Mouse (Mus musculus): ENCODE measurements around the gene Hoxa2. TPM values are rescaled to one million over a fixed set of nuclear protein-coding genes. Genes with fewer than 3 reads are reported as not detected.

Gene Hoxa2
- total and polyA plus RNA-seq, 3 experiments, result not detected

- Histone ChIP-seq H3K9me3 (replicated peaks) (no peaks in the 10 kb centered on the region), H3K36me3 (replicated peaks) (no peaks in the 10 kb centered on the region), H3K4me3 (ENCODE audit: low read depth, low read length) (no peak overlapping the region), H3K4me1 (ENCODE audit: insufficient read depth, low read depth, low read length) (no peaks in the 10 kb centered on the region), H3K27me3 (ENCODE audit: insufficient read depth, low read length) (peaks cover 43% of the 10 kb centered on the region)
- ATAC-seq (ENCODE audit: extremely low read depth, insufficient number of reproducible peaks, low FRiP score, poor library complexity, severe bottlenecking) (no peak), DNase-seq (ENCODE audit: low spot score) (no peak)
- no peak for TF ChIP-seq POLR2AphosphoS5 (IDR thresholded peaks at IDR 0.05; ENCODE audit: insufficient replicate concordance, low read depth, low read length)
- no peak for TF ChIP-seq GATA1 (IDR thresholded peaks at IDR 0.05; ENCODE audit: borderline replicate concordance, low read length)
These were observed 3.9 kb downstream of the Hoxa2 start for GRCm38 (mm10) chr6:52160511-52161335.

DNA sequence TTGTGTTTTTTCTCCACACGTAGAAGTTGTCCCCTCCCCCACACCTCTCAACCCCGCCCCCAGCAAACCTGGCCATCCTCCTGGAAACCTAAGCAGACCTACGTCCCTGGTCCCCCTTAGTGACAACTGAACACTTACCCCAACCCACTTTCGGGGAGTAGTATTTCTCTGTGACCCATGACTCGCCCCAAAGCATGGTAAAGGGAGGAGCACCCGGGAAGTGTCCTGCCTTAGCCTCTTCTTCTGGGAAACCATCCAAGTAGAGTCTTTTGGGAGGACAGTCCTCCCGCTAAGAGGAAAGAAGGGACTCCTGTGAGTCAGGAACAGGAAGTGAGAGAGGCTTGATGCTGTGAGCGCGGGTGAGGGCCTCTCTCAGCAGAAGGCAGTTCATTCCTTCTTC lies 4.7 kb downstream of the Hoxa2 start:
- H3K36me3 ChIP-seq (replicated peaks), result no peaks in the 10 kb centered on the region
- no peaks in the 10 kb centered on the region for H3K4me1 ChIP-seq (ENCODE audit: insufficient read depth, low read depth, low read length)
- DNase-seq (ENCODE audit: low spot score) (no peak), ATAC-seq (ENCODE audit: extremely low read depth, insufficient number of reproducible peaks, low FRiP score, poor library complexity, severe bottlenecking) (no peak)
- no peak overlapping the region for H3K4me3 ChIP-seq (ENCODE audit: low read depth, low read length)
- H3K9me3 ChIP-seq (replicated peaks), result no peaks in the 10 kb centered on the region
- TF ChIP-seq GATA2 (IDR thresholded peaks at IDR 0.05; ENCODE audit: borderline replicate concordance, low read depth, low read length), result no peak
- H3K27me3 ChIP-seq (ENCODE audit: insufficient read depth, low read length), result peaks cover 36% of the 10 kb centered on the region

- H3K36me3 ChIP-seq (replicated peaks), result no peaks in the 10 kb centered on the region
- no peak overlapping the region for H3K4me3 ChIP-seq (ENCODE audit: low read depth, low read length)
- TF ChIP-seq CTCF (IDR thresholded peaks at IDR 0.05; ENCODE audit: low read depth, low read length) (no peak), GATA1 (IDR thresholded peaks at IDR 0.05; ENCODE audit: borderline replicate concordance, low read length) (no peak), TAL1 (conservative IDR thresholded peaks at IDR 0.05; ENCODE audit: low read depth, low read length) (no peak), GATA2 (IDR thresholded peaks at IDR 0.05; ENCODE audit: borderline replicate concordance, low read depth, low read length) (no peak), POLR2AphosphoS5 (IDR thresholded peaks at IDR 0.05; ENCODE audit: insufficient replicate concordance, low read depth, low read length) (no peak)
- ATAC-seq (ENCODE audit: extremely low read depth, insufficient number of reproducible peaks, low FRiP score, poor library complexity, severe bottlenecking) (no peak), DNase-seq (ENCODE audit: low spot score) (no peak)
- no peaks in the 10 kb centered on the region for H3K9me3 ChIP-seq (replicated peaks)
- H3K4me1 ChIP-seq (ENCODE audit: insufficient read depth, low read depth, low read length), result no peaks in the 10 kb centered on the region
- H3K27me3 ChIP-seq (ENCODE audit: insufficient read depth, low read length), result peaks cover 31% of the 10 kb centered on the region
These were observed 5.4 kb downstream of the Hoxa2 start for GRCm38 (mm10) chr6:52159164-52159761.

DNA sequence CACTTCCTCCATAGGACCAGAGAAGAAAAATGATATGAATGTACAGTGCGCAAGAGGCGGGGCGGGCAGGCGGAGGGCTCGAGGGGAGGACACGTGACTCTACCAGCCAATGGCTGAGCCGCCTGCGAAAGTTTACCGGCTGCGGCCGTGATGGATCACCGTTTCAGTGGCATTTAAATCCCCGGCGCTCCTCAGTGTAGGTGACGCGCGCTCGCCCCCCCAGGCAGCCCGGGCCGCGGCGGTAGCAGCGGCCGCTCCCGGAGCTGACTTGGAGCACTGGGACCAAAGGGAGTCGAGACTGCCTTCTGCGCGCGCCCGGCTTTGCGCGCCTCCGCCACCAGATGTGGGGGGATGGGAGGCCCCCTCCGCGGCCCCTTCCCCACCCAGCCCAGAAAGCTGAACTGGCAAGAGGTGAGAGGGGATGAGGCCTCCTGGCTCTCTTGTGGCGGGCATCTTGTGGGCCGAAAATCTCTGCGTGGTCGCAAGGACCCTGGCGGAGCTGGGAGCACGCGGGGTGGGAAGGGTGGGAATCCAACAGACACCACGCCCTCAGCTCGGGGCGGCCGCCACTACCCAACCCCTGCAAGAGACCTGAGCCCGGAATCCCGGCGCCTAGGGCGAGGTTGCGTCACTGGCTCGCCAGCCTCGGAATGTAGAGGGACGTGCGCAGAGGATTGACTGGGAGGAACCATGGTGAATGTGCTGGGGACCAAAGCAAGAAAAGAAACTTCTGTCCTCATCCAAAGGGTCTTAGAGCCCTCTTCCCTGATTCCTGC lies 6.2 kb downstream of the Hoxa2 start, which contains the start of gene Hoxa1:
Gene Hoxa1, minus strand, starts transcription at position 42 of the 776 bp plus-strand sequence.
- Histone ChIP-seq H3K9me3 (replicated peaks) (no peaks in the 10 kb centered on the region), H3K36me3 (replicated peaks) (no peaks in the 10 kb centered on the region), H3K27me3 (ENCODE audit: insufficient read depth, low read length) (peaks cover 23% of the 10 kb centered on the region), H3K4me3 (ENCODE audit: low read depth, low read length) (no peak within 1 kb of the TSS), H3K4me1 (ENCODE audit: insufficient read depth, low read depth, low read length) (no peaks in the 10 kb centered on the region)
- TF ChIP-seq TAL1 (conservative IDR thresholded peaks at IDR 0.05; ENCODE audit: low read depth, low read length) (no peak), GATA2 (IDR thresholded peaks at IDR 0.05; ENCODE audit: borderline replicate concordance, low read depth, low read length) (no peak), GATA1 (IDR thresholded peaks at IDR 0.05; ENCODE audit: borderline replicate concordance, low read length) (no peak), CTCF (IDR thresholded peaks at IDR 0.05; ENCODE audit: low read depth, low read length) (no peak), POLR2AphosphoS5 (IDR thresholded peaks at IDR 0.05; ENCODE audit: insufficient replicate concordance, low read depth, low read length) (no peak)
- DNase-seq (ENCODE audit: low spot score) (no peak), ATAC-seq (ENCODE audit: extremely low read depth, insufficient number of reproducible peaks, low FRiP score, poor library complexity, severe bottlenecking) (no peak)

GRCm38 (mm10) chr6:52157466-52158275 lies 7.0 kb downstream of the Hoxa2 start:
- H3K9me3 ChIP-seq (replicated peaks), result no peaks in the 10 kb centered on the region
- H3K4me1 ChIP-seq (ENCODE audit: insufficient read depth, low read depth, low read length), result no peaks in the 10 kb centered on the region
- no peak overlapping the region for H3K4me3 ChIP-seq (ENCODE audit: low read depth, low read length)
- no peak for ATAC-seq (ENCODE audit: extremely low read depth, insufficient number of reproducible peaks, low FRiP score, poor library complexity, severe bottlenecking)
- H3K36me3 ChIP-seq (replicated peaks), result no peaks in the 10 kb centered on the region
- no peak for TF ChIP-seq CTCF (IDR thresholded peaks at IDR 0.05; ENCODE audit: low read depth, low read length)
- TF ChIP-seq GATA1 (IDR thresholded peaks at IDR 0.05; ENCODE audit: borderline replicate concordance, low read length), result no peak
- no peak for TF ChIP-seq POLR2AphosphoS5 (IDR thresholded peaks at IDR 0.05; ENCODE audit: insufficient replicate concordance, low read depth, low read length)
- TF ChIP-seq GATA2 (IDR thresholded peaks at IDR 0.05; ENCODE audit: borderline replicate concordance, low read depth, low read length), result no peak
- no peak for TF ChIP-seq TAL1 (conservative IDR thresholded peaks at IDR 0.05; ENCODE audit: low read depth, low read length)
- H3K27me3 ChIP-seq (ENCODE audit: insufficient read depth, low read length), result peaks cover 15% of the 10 kb centered on the region
- DNase-seq (ENCODE audit: low spot score), result no peak

Measured in G1E (cell line).